In genomic region chr5:132029638-132030037, GRCm38 (mm10) we compare ENCODE assay signal across 13 mouse cellular contexts.
DNase-seq lines count a peak whose midpoint lies in the region; ATAC-seq and TF ChIP-seq lines count a peak whose summit lies in the region.
"Had no signal": no experiment of that assay in that cellular context is flagged by ENCODE, and none has a peak within 500 bp of the region (broad histone marks: within the 10 kb centered on the region; RNA-seq: fewer than 3 reads in every experiment).

No protein-coding gene starts in this region.

- no peak for TF ChIP-seq CTCF in midbrain, postnatal 0 days (IDR thresholded peaks at IDR 0.05)
- no peak for TF ChIP-seq CTCF in kidney, adult 2 months (conservative IDR thresholded peaks at IDR 0.05; ENCODE audit: insufficient read depth, insufficient read length, low read depth, low read length)

- no peak for TF ChIP-seq POLR2A in kidney, adult 2 months (IDR thresholded peaks at IDR 0.05; ENCODE audit: low read depth, low read length)

- H3K36me3 ChIP-seq in forebrain, embryonic 13.5 days (ENCODE audit: poor library complexity, severe bottlenecking), result no peaks in the 10 kb centered on the region
- H3K36me3 ChIP-seq in forebrain, embryonic 10.5 days (replicated peaks), result 0 out of 2 replicates have a peak, but pooled peaks cover 4% of the 10 kb centered on the region
- no peaks in the 10 kb centered on the region for H3K36me3 ChIP-seq in midbrain, postnatal 0 days (ENCODE audit: insufficient read depth, low read length)
- H3K36me3 ChIP-seq in kidney, adult 2 months (ENCODE audit: control insufficient read depth, insufficient read depth, low read length), result no peaks in the 10 kb centered on the region
- H3K36me3 ChIP-seq: heart, embryonic 15.5 days had no signal

- peak; percentile 52; the same call in 1 of the 2 replicates for ATAC-seq in forebrain, embryonic 13.5 days
- no peak for ATAC-seq in midbrain, postnatal 0 days (ENCODE audit: low FRiP score)
- ATAC-seq: liver, postnatal 0 days had no signal

- 68% methylated on average over 11 of the region's 11 CpGs for WGBS in forebrain, embryonic 13.5 days
- WGBS in forebrain, embryonic 10.5 days, result 89% methylated on average over 11 of the region's 11 CpGs
- WGBS in midbrain, postnatal 0 days, result 79% methylated on average over 11 of the region's 11 CpGs
- 94% methylated on average over 11 of the region's 11 CpGs for WGBS in kidney, adult 2 months

- no peak for DNase-seq in forebrain, embryonic 10.5 days (ENCODE audit: extremely low spot score, low spot score)
- peak; percentile 36 to 46 for DNase-seq in cerebellum, postnatal 36 days
- peak; percentile 88 for DNase-seq in layer of hippocampus, adult 9-10 months (ENCODE audit: low spot score)
- DNase-seq in midbrain, postnatal 0 days (ENCODE audit: low spot score), result peak; percentile 35
- no peak for DNase-seq in kidney, adult 2 months
- DNase-seq in retina, embryonic 14.5 days (ENCODE audit: low spot score), result no peak
- no peak for DNase-seq in B cell, adult 2 months
- DNase-seq: kidney, adult 8-10 months; liver, postnatal 0 days; thymus, postnatal 36 days had no signal

- H3K9me3 ChIP-seq in forebrain, embryonic 13.5 days (replicated peaks), result no peaks in the 10 kb centered on the region
- no peaks in the 10 kb centered on the region for H3K9me3 ChIP-seq in forebrain, embryonic 10.5 days
- H3K9me3 ChIP-seq in midbrain, postnatal 0 days (ENCODE audit: low read length), result no peaks in the 10 kb centered on the region
- H3K9me3 ChIP-seq: heart, embryonic 15.5 days had no signal

- H3K27ac ChIP-seq in forebrain, embryonic 13.5 days, result peak overlapping the region; percentile 60
- H3K27ac ChIP-seq in forebrain, embryonic 10.5 days, result no peak overlapping the region
- no peak overlapping the region for H3K27ac ChIP-seq in midbrain, postnatal 0 days (ENCODE audit: low read depth, low read length)
- no peak overlapping the region for H3K27ac ChIP-seq in kidney, adult 2 months (ENCODE audit: insufficient read depth, low read depth, low read length)
- H3K27ac ChIP-seq: heart, embryonic 15.5 days had no signal

- no peaks in the 10 kb centered on the region for H3K27me3 ChIP-seq in forebrain, embryonic 13.5 days
- no peaks in the 10 kb centered on the region; the same call in 1 of the 2 replicates for H3K27me3 ChIP-seq in forebrain, embryonic 10.5 days (ENCODE audit: poor library complexity, severe bottlenecking)
- no peaks in the 10 kb centered on the region for H3K27me3 ChIP-seq in midbrain, postnatal 0 days (ENCODE audit: insufficient read depth, low read length)
- H3K27me3 ChIP-seq in kidney, adult 2 months (replicated peaks; ENCODE audit: control insufficient read depth, insufficient read depth, low read length), result no peaks in the 10 kb centered on the region
- H3K27me3 ChIP-seq: heart, embryonic 15.5 days had no signal

- no peak overlapping the region for H3K4me3 ChIP-seq in forebrain, embryonic 13.5 days
- H3K4me3 ChIP-seq in forebrain, embryonic 10.5 days, result no peak overlapping the region
- H3K4me3 ChIP-seq in midbrain, postnatal 0 days (ENCODE audit: low read depth, low read length), result no peak overlapping the region
- H3K4me3 ChIP-seq in kidney, adult 2 months (ENCODE audit: insufficient read depth, low read depth, low read length), result no peak overlapping the region
- H3K4me3 ChIP-seq: heart, embryonic 15.5 days; myocyte had no signal

- H3K9ac ChIP-seq in forebrain, embryonic 13.5 days, result no peak overlapping the region
- H3K9ac ChIP-seq in midbrain, postnatal 0 days (replicated peaks; ENCODE audit: low read length, poor library complexity, severe bottlenecking), result no peak overlapping the region
- H3K9ac ChIP-seq: heart, embryonic 15.5 days; liver, postnatal 0 days had no signal

- peaks cover 54% of the 10 kb centered on the region for H3K4me1 ChIP-seq in forebrain, embryonic 13.5 days
- peaks cover 31% of the 10 kb centered on the region for H3K4me1 ChIP-seq in forebrain, embryonic 10.5 days
- peaks cover 3% of the 10 kb centered on the region; the same call in 1 of the 2 replicates for H3K4me1 ChIP-seq in midbrain, postnatal 0 days (ENCODE audit: insufficient read depth, low read length)
- H3K4me1 ChIP-seq in kidney, adult 2 months (ENCODE audit: control insufficient read depth, insufficient read depth, low read length), result peaks cover 11% of the 10 kb centered on the region; the same call in 1 of the 2 replicates

- no peak overlapping the region for H3K4me2 ChIP-seq in forebrain, embryonic 13.5 days
- no peak overlapping the region for H3K4me2 ChIP-seq in midbrain, postnatal 0 days (ENCODE audit: low read depth, low read length, poor library complexity, severe bottlenecking)

Comparison
In these comparisons a context has a peak if more than half of its experiments do, and no peak if none do; other contexts are left out.
1. DNase-seq: peak in cerebellum, postnatal 36 days (2 of 2), layer of hippocampus, adult 9-10 months (single experiment) and midbrain, postnatal 0 days (single experiment); none in forebrain, embryonic 10.5 days (single experiment), kidney, adult 2 months (single experiment), retina, embryonic 14.5 days (single experiment) and B cell, adult 2 months (0 of 2).